Mouse (Mus musculus) liver, embryonic 11.5 days (tissue): ENCODE measurements at regions not wholly inside any gene's neighbourhood (a gene's known extent, or its start where the extent isn't known, plus 50 kb on each side); places are given as distances from the start of the nearest gene placed in this dataset.
A peak's percentile ranks its signal among the peaks of the same experiment; 100 is the strongest.

ENCODE experiments used
- ATAC-seq: fragments of 200-750 bp; cut with Nextera tagmentation; replicated peaks from 2 replicates; pipeline ENCODE4 v1.8.0; 2017; ENCODE audit warnings: moderate number of reproducible peaks, mild to moderate bottlenecking, moderate TSS enrichment, moderate library complexity; ENCODE audit not compliant: low FRiP score
- DNase-seq: peaks from one replicate; pipeline ENCODE4 v3.0.0-alpha.2; 2017; ENCODE audit warnings: low spot score
- H3K27ac ChIP-seq: fragments of 300-500 bp; sonication (generic); 2 replicates; pipeline ENCODE4 v1.5.1; 2014; ENCODE audit warnings: mild to moderate bottlenecking, low read depth, low read length, control low read depth
- H3K27me3 ChIP-seq: fragments of 300-500 bp; sonication (generic); replicated peaks from 2 replicates; pipeline ENCODE4 v1.6.1; 2014; ENCODE audit warnings: low read length, mixed read lengths; ENCODE audit not compliant: control insufficient read depth, insufficient read depth
- H3K36me3 ChIP-seq: fragments of 300-500 bp; sonication (generic); 2 replicates; pipeline ENCODE4 v1.6.1; 2014; ENCODE audit warnings: mild to moderate bottlenecking, low read length, moderate library complexity, mixed read lengths; ENCODE audit not compliant: control insufficient read depth, insufficient read depth
- H3K4me1 ChIP-seq: fragments of 300-500 bp; sonication (generic); replicated peaks from 2 replicates; pipeline ENCODE4 v1.6.1; 2014; ENCODE audit warnings: low read length, mixed read lengths; ENCODE audit not compliant: control insufficient read depth, insufficient read depth
- H3K4me2 ChIP-seq: fragments of 300-500 bp; sonication (generic); 2 replicates; pipeline ENCODE4 v1.6.1; 2014; ENCODE audit warnings: mild to moderate bottlenecking, control low read depth, moderate library complexity
- H3K4me3 ChIP-seq: fragments of 300-500 bp; sonication (generic); 2 replicates; pipeline ENCODE4 v1.5.1; 2014; ENCODE audit warnings: low read depth, low read length, control low read depth
- H3K9ac ChIP-seq: fragments of 300-500 bp; sonication (generic); 2 replicates; pipeline ENCODE4 v1.6.1; 2014; ENCODE audit warnings: low read depth, low read length, control low read depth
- H3K9me3 ChIP-seq: fragments of 300-500 bp; sonication (generic); 2 replicates; pipeline ENCODE4 v1.6.1; 2016; ENCODE audit warnings: low read length, inconsistent platforms, mixed read lengths; ENCODE audit not compliant: control insufficient read depth
- WGBS: fragments of 180-500 bp; shearing (Covaris S2); extraction: QIAGEN DNeasy Blood & Tissue Kit; methylation state at CpG from one replicate; pipeline ENCODE4 v1.1.7; 2014; 5-methylcytosine and 5-hydroxymethylcytosine counted together

- Histone ChIP-seq H3K9me3 (no peaks in the 10 kb centered on the region), H3K9ac (no peak overlapping the region), H3K4me1 (no peaks in the 10 kb centered on the region), H3K4me3 (no peak overlapping the region), H3K4me2 (no peak overlapping the region), H3K27ac (no peak overlapping the region), H3K36me3 (no peaks in the 10 kb centered on the region), H3K27me3 (no peaks in the 10 kb centered on the region)
- DNase-seq = no peak
- no peak for ATAC-seq
Measured at GRCm38 (mm10) chr4:53915326-53915725, 89.5 kb downstream of the Tmem38b start.

DNA sequence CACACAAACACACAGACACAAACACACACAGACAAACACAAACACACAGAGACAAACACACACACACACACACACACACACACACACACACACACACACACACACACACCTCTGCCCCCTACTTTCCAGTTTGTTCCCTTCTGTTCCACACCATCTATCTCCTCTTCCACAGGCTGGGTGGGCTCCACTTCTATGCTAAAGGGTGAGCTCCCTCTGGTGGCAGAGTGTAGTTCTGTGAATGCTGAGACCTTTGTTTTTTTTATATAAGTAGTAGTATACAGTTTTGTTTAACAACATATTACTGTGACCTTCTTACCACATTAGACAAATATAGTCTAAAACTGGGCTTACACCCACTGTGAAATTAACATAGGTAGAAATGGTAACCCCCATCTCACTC is 93.3 kb downstream of the Tmem38b start:
- Histone ChIP-seq H3K4me1 (no peaks in the 10 kb centered on the region), H3K9me3 (no peaks in the 10 kb centered on the region), H3K36me3 (no peaks in the 10 kb centered on the region), H3K27me3 (no peaks in the 10 kb centered on the region), H3K9ac (no peak overlapping the region), H3K27ac (no peak overlapping the region), H3K4me2 (no peak overlapping the region), H3K4me3 (no peak overlapping the region)
- DNase-seq (no peak), ATAC-seq (no peak)

DNA sequence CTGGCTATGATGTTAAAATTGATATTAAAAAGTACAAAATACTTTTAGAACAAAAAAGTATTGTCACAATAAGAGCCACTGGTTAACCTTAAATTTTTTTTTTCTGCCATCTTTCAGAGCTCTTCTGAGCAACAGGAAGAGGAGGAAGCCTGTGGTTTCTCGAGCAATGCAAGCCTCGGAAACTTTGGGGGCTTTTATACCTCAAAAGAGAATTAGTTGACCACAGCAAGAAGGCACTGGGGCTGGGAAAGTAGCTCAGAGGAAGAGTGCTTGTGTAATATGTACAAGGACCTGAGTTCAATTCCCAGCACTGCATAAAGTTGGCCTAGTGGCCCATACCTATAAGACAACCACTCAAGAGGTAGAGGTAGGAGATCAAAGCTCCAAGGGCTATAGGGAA is 94.7 kb downstream of the Tmem38b start:
- 37% methylated on average over 2 of the region's 2 CpGs for WGBS
- H3K27ac ChIP-seq = no peak overlapping the region
- no peaks in the 10 kb centered on the region for H3K9me3 ChIP-seq
- H3K4me1 ChIP-seq = no peaks in the 10 kb centered on the region
- ATAC-seq (no peak), DNase-seq (no peak)
- no peak overlapping the region for H3K4me2 ChIP-seq
- no peaks in the 10 kb centered on the region for H3K36me3 ChIP-seq
- H3K4me3 ChIP-seq = no peak overlapping the region
- no peaks in the 10 kb centered on the region for H3K27me3 ChIP-seq
- no peak overlapping the region for H3K9ac ChIP-seq

DNA sequence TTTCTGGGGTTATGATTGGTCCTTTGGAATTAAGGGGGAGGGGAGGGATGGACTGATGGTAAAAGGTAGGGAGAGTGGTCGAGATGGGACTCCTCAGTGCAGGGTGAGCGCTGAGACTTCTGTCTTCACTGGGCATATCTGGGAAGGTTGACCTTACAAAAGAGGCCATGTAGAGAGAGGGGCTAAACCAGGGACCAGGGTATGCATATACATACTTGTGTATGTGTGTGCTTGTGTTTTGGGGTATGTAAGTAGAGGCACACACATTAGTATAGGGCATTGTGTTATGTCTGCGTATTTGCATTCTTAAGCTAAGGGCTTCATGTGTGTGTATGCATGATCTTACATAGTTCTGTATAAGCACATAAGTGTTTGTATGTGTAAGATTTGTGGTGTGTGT is 105.2 kb downstream of the Tmem38b start:
- ATAC-seq (no peak), DNase-seq (no peak)
- Histone ChIP-seq H3K27ac (no peak overlapping the region), H3K36me3 (no peaks in the 10 kb centered on the region), H3K9ac (no peak overlapping the region), H3K4me1 (no peaks in the 10 kb centered on the region), H3K27me3 (no peaks in the 10 kb centered on the region), H3K4me2 (no peak overlapping the region), H3K4me3 (no peak overlapping the region), H3K9me3 (no peaks in the 10 kb centered on the region)
- 87% methylated on average over 3 of the region's 3 CpGs for WGBS

DNA sequence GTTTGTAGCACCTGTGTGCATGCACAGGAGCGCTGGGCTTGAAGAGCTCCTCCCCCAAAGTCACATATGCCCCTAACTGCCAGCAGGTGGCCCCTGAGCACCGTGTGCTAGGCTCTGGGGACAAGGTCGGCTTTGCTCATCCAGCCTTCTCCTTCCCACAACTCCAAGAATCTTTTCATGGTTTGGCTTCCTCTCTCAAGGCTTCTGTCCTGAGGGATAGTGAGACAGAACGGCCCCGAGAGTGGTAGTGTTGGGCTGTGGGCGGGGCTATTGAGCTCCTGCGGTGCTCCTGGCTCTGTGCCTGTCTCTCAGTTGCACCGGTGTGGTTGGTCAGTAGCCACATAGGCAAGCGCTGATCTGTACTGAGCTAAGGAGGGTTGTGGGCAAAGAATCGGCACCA is 105.7 kb downstream of the Tmem38b start:
- Histone ChIP-seq H3K9ac (no peak overlapping the region), H3K4me2 (peak overlapping the region; percentile 47)
- peak; percentile 37 for DNase-seq

DNA sequence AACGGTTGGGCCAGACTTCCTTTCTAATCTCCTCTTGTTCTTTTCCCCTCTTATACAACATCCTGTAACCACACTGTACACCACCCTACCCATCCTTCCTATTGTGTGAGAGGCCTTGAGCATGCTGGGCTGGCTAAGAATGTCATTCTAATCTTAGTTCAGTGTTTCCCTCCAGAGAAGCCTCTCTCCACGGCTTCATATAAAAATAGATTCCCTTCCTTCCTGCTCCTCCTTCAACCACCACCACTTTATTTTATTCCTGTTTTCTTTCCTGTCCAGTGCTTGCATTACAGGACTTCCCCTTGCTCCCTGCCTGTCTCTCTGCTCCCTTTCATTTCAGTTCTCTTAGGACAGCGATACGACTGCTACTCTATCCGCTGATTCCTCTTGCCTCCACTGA is 109.5 kb downstream of the Tmem38b start:
- DNase-seq (no peak), ATAC-seq (no peak)
- H3K4me3 ChIP-seq = no peak overlapping the region
- no peaks in the 10 kb centered on the region for H3K4me1 ChIP-seq
- no peaks in the 10 kb centered on the region for H3K36me3 ChIP-seq
- no peaks in the 10 kb centered on the region for H3K27me3 ChIP-seq
- H3K9me3 ChIP-seq = no peaks in the 10 kb centered on the region
- no peak overlapping the region for H3K27ac ChIP-seq
- no peak overlapping the region for H3K9ac ChIP-seq
- WGBS = 33% methylated on average over 5 of the region's 5 CpGs
- no peak overlapping the region for H3K4me2 ChIP-seq

More for the DNA sequence above, 105.7 kb downstream of the Tmem38b start:
- H3K9me3 ChIP-seq = no peaks in the 10 kb centered on the region
- no peak overlapping the region for H3K27ac ChIP-seq
- no peaks in the 10 kb centered on the region for H3K36me3 ChIP-seq
- H3K4me1 ChIP-seq = no peaks in the 10 kb centered on the region
- peak; percentile 57 for ATAC-seq
- H3K27me3 ChIP-seq = no peaks in the 10 kb centered on the region
- 7% methylated on average over 10 of the region's 10 CpGs for WGBS
- H3K4me3 ChIP-seq = 0 out of 2 replicates have a peak overlapping the region, but pooled peaks have one; percentile 15

DNA sequence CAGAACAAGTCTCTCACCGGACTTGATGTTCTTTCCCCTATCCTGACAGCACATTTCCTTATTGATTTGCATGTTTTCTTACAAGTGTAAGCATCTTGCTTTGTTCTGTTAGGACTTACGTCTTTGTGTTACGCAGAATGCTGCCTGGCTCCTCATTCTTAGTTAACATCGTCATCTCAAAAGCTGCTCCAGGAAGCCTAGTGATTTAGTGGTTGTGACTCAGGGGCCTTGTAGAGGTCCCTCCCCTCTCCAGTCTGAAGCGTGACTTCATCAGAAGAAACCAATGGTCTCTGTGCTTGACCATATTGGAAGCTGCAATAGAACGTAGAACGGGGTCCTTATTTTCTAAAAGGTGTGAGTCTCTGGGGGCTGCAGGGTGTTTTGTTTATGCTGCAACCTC is 122.9 kb downstream of the Tmem38b start:
- no peak overlapping the region for H3K27ac ChIP-seq
- no peak overlapping the region for H3K4me3 ChIP-seq
- no peaks in the 10 kb centered on the region for H3K36me3 ChIP-seq
- WGBS = 85% methylated on average over 7 of the region's 7 CpGs
- ATAC-seq = no peak
- H3K27me3 ChIP-seq = no peaks in the 10 kb centered on the region
- no peaks in the 10 kb centered on the region for H3K4me1 ChIP-seq
- H3K9me3 ChIP-seq = no peaks in the 10 kb centered on the region
- DNase-seq = no peak
- no peak overlapping the region for H3K9ac ChIP-seq
- no peak overlapping the region for H3K4me2 ChIP-seq

DNA sequence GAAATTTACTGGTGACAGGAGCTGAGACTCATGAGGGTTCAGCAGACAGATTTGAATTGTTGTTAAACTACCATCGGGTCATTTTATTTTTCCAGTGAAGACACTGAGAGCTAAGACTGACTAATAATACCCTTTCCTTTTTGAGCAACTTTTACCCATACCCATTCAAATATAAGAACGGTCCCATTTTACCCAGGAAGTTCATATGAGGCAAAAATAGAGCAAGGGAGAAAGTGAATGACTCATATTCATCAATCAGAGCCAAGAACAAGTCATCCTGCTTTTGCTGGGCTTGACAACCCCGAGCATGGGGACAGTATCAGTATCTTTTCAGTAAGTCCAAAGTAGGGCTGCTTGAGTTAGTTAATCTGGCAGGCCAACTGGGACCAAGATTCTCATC is 123.3 kb downstream of the Tmem38b start:
- Histone ChIP-seq H3K4me3 (no peak overlapping the region), H3K27ac (no peak overlapping the region), H3K27me3 (no peaks in the 10 kb centered on the region), H3K4me2 (no peak overlapping the region), H3K4me1 (no peaks in the 10 kb centered on the region), H3K9me3 (no peaks in the 10 kb centered on the region), H3K9ac (no peak overlapping the region), H3K36me3 (no peaks in the 10 kb centered on the region)
- DNase-seq (no peak), ATAC-seq (no peak)
- WGBS = 73% methylated on average over 3 of the region's 3 CpGs

- ATAC-seq (no peak), DNase-seq (no peak)
- no peak overlapping the region for H3K27ac ChIP-seq
- 68% methylated on average over 6 of the region's 6 CpGs for WGBS
- H3K27me3 ChIP-seq = no peaks in the 10 kb centered on the region
- no peaks in the 10 kb centered on the region for H3K36me3 ChIP-seq
- H3K4me3 ChIP-seq = no peak overlapping the region
- H3K4me2 ChIP-seq = no peak overlapping the region
- H3K9me3 ChIP-seq = no peaks in the 10 kb centered on the region
- H3K9ac ChIP-seq = no peak overlapping the region
- no peaks in the 10 kb centered on the region for H3K4me1 ChIP-seq
Measured at GRCm38 (mm10) chr4:53950496-53950895, 124.7 kb downstream of the Tmem38b start.
